Mouse (Mus musculus) bone marrow, adult 2 months (tissue): ENCODE measurements around the gene Pop4. TPM values are rescaled to one million over a fixed set of nuclear protein-coding genes. Genes with fewer than 3 reads are reported as not detected.
"Not testable (repeated sequence)": the region's sequence is repeated elsewhere in the genome, so short reads cannot be mapped to it uniquely, and the experiment has no call there.

Source experiments
- H3K27ac ChIP-seq: fragments of 200-500 bp; 2 replicates; pipeline ENCODE4 v1.5.1; 2012; ENCODE audit warnings: low read depth, mild to moderate bottlenecking, control low read depth, inconsistent platforms, low read length; ENCODE audit not compliant: control insufficient read depth, poor library complexity, insufficient read depth
- H3K4me1 ChIP-seq: fragments of 200-500 bp; 2 replicates; pipeline ENCODE4 v1.6.1; 2011; ENCODE audit warnings: low read length; ENCODE audit not compliant: control insufficient read depth, insufficient read depth
- H3K4me3 ChIP-seq: fragments of 200-500 bp; replicated peaks from 2 replicates; pipeline ENCODE3; 2011; ENCODE audit warnings: mild to moderate bottlenecking, low read depth, low read length, control low read depth; ENCODE audit not compliant: control insufficient read depth
- CTCF ChIP-seq: fragments of 200-500 bp; IDR thresholded peaks from 2 replicates; pipeline ENCODE4 v1.5.1; 2011; ENCODE audit warnings: low read length, control low read depth; ENCODE audit not compliant: control insufficient read depth, insufficient read depth
- POLR2A ChIP-seq: fragments of 200-500 bp; IDR thresholded peaks from 2 replicates; pipeline ENCODE4 v1.6.1; 2011; ENCODE audit warnings: low read depth, mild to moderate bottlenecking, control low read depth, low read length, borderline replicate concordance; ENCODE audit not compliant: control insufficient read depth
- WGBS: fragments of 180-500 bp; shearing (Covaris S2); methylation state at CpG from one replicate; pipeline ENCODE4 v1.1.7; 2018; 5-methylcytosine and 5-hydroxymethylcytosine counted together
- polyA plus RNA-seq: library from polyadenylated mRNA; stranded (reverse); fragments of >200 nt; gene quantifications from 2 replicates; pipeline ENCODE4 v1.2.4, GENCODE M21; 2011; ENCODE audit warnings: low replicate concordance; ENCODE audit not compliant: missing spikeins, insufficient read depth, insufficient read length

Gene Pop4
- polyA plus RNA-seq: 8.4 and 24.1 TPM in 2 replicates

- no peak within 1 kb of the TSS for H3K27ac ChIP-seq
- no peak for TF ChIP-seq POLR2A
- no peak for TF ChIP-seq CTCF
- peaks cover 2% of the 10 kb centered on the region; the same call in 1 of the 2 replicates for H3K4me1 ChIP-seq
- under 1% methylated on average over 38 of the region's 38 CpGs for WGBS
- H3K4me3 ChIP-seq: peak within 1 kb of the TSS; percentile 92
Observed at GRCm38 (mm10) chr7:38270703-38271510, at the start of gene Pop4. Gene Pop4 (minus strand): TSS chr7:38271423.

- Histone ChIP-seq H3K4me3 (no peak overlapping the region), H3K27ac (no peak overlapping the region), H3K4me1 (no peaks in the 10 kb centered on the region)
- TF ChIP-seq POLR2A (no peak), CTCF (no peak)
- 80% methylated on average over 2 of the region's 2 CpGs for WGBS
Observed at GRCm38 (mm10) chr7:38320641-38321040, 49.4 kb upstream of the Pop4 start.

GRCm38 (mm10) chr7:38282192-38282591 is 11.0 kb upstream of the Pop4 start:
- H3K27ac ChIP-seq, H3K4me1 ChIP-seq, H3K4me3 ChIP-seq: not testable (repeated sequence)
- WGBS: 12% methylated on average over 4 of the region's 4 CpGs

GRCm38 (mm10) chr7:38272551-38272950 is 1.3 kb upstream of the Pop4 start:
- Histone ChIP-seq H3K4me3 (no peak overlapping the region), H3K4me1 (peaks cover 2% of the 10 kb centered on the region; the same call in 1 of the 2 replicates), H3K27ac (no peak overlapping the region)
- TF ChIP-seq CTCF (no peak), POLR2A (no peak)

GRCm38 (mm10) chr7:38271859-38272258 is 636 bp upstream of the Pop4 start:
- H3K27ac ChIP-seq: no peak overlapping the region
- no peak overlapping the region for H3K4me3 ChIP-seq
- WGBS: 6% methylated on average over 4 of the region's 4 CpGs
- peaks cover 2% of the 10 kb centered on the region; the same call in 1 of the 2 replicates for H3K4me1 ChIP-seq
- no peak for TF ChIP-seq POLR2A
- TF ChIP-seq CTCF: no peak

- H3K27ac ChIP-seq: no peak overlapping the region
- H3K4me1 ChIP-seq: peaks cover 2% of the 10 kb centered on the region; the same call in 1 of the 2 replicates
- WGBS: 0% methylated on average over 11 of the region's 11 CpGs
- no peak for TF ChIP-seq CTCF
- TF ChIP-seq POLR2A: no peak
- peak overlapping the region; percentile 92 for H3K4me3 ChIP-seq
Observed at GRCm38 (mm10) chr7:38271511-38271811, 238 bp upstream of the Pop4 start.

- H3K27ac ChIP-seq: no peak overlapping the region
- 88% methylated on average over 8 of the region's 8 CpGs for WGBS
- peaks cover 2% of the 10 kb centered on the region; the same call in 1 of the 2 replicates for H3K4me1 ChIP-seq
- TF ChIP-seq POLR2A (no peak), CTCF (peak; percentile 20; the same call in 1 of the 2 replicates)
- no peak overlapping the region for H3K4me3 ChIP-seq
Observed at GRCm38 (mm10) chr7:38267006-38267680, 4.1 kb downstream of the Pop4 start.

- no peak overlapping the region for H3K27ac ChIP-seq
- WGBS: 82% methylated on average over 5 of the region's 5 CpGs
- H3K4me1 ChIP-seq: no peaks in the 10 kb centered on the region
- H3K4me3 ChIP-seq: no peak overlapping the region
- TF ChIP-seq CTCF (no peak), POLR2A (no peak)
Observed at GRCm38 (mm10) chr7:38262406-38262805, 8.8 kb downstream of the Pop4 start.

- WGBS: 79% methylated on average over 2 of the region's 2 CpGs
Observed at GRCm38 (mm10) chr7:38259631-38260030, 11.6 kb downstream of the Pop4 start.

More at GRCm38 (mm10) chr7:38259631-38260030, 11.6 kb downstream of the Pop4 start:
- Histone ChIP-seq H3K4me1 (no peaks in the 10 kb centered on the region), H3K27ac (no peak overlapping the region), H3K4me3 (no peak overlapping the region)
- no peak for TF ChIP-seq CTCF
- TF ChIP-seq POLR2A: no peak
